Mouse (Mus musculus) megakaryocyte, embryonic 14.5 days (primary cell): ENCODE measurements around the gene Arhgap23.

Experiments used
- FLI1 ChIP-seq: IDR thresholded peaks from 2 replicates; pipeline ENCODE4 v1.6.1; 2012; ENCODE audit warnings: low read length, inconsistent platforms, mixed read lengths
- GATA1 ChIP-seq: IDR thresholded peaks from 3 replicates; pipeline ENCODE4 v1.6.1; 2012; ENCODE audit warnings: mixed read lengths, low read length, inconsistent platforms, borderline replicate concordance

DNA sequence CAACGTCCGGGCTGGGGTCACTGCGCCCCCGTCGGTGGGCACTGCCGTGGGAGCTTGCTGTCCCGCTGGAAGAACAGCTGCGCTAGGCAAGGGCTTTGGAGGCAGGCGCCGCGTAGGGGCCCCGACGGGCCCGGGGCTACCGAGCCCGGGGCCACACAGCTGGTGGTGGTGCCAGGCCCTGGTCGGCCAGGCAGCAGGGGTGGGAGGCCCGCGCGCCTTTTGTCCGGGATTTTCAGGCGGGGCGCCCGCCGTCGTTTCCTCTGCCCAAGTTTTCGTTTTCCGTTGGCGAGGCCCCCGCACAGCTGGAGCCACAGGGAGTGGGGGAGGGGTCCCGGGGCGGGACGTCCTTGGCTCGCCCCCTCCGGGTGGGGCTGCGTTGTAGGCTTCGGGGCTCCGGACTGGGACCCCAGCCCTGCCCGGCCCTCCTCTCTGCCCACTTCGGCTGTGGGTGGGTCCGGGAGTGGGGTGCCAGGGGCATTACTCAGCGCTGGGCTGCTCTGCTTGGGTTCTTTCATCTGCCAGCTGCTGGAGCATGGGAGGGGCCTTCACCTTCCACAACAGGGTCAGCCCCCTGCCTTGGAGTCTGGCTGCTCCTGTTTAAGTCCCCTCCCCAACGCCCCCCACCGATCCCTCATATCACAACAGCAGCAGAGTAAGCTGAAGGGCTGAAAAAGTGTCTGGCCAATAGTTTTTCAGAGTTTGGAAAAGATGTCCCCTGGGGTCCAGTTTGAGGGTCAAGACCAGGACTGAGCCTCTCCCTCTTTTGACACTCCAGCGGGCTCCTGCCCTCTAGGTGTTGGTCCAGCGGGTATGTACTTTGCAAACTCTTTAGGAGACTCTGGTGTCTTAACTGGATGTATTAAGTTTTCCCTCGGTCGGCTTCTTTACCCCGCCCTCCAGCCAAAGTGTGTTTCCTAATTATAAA lies 641 bp downstream of the Arhgap23 start:
- TF ChIP-seq GATA1 (no peak), FLI1 (no peak)
